Comparison of ENCODE assay signal across 8 mouse cellular contexts in genomic region chr9:46246752-46247324, GRCm38 (mm10). TPM values are rescaled to one million over a fixed set of nuclear protein-coding genes. Genes with fewer than 3 reads are reported as not detected.
DNase-seq lines count a peak whose midpoint lies in the region; ATAC-seq lines count a peak whose summit lies in the region.

No protein-coding gene starts in this region.

- H3K9me3 ChIP-seq in hindbrain, embryonic 11.5 days (ENCODE audit: control insufficient read depth, low read length): no peaks in the 10 kb centered on the region
- no peaks in the 10 kb centered on the region for H3K9me3 ChIP-seq in hindbrain, embryonic 13.5 days
- no peaks in the 10 kb centered on the region for H3K9me3 ChIP-seq in forebrain, embryonic 13.5 days (replicated peaks)
- no peaks in the 10 kb centered on the region for H3K9me3 ChIP-seq in intestine, embryonic 16.5 days (ENCODE audit: control insufficient read depth, low read length)
- H3K9me3 ChIP-seq in midbrain, embryonic 12.5 days: no peaks in the 10 kb centered on the region
- H3K9me3 ChIP-seq in stomach, embryonic 14.5 days (ENCODE audit: control insufficient read depth, low read depth, low read length): no peaks in the 10 kb centered on the region

- intact Hi-C loops in left cerebral cortex, postnatal 4 days (cut with DNase I): loop anchor here (5.0 kb wide), 1 partner anchor 245 kb away; no protein-coding TSS in a partner anchor

- H3K27ac ChIP-seq in hindbrain, embryonic 11.5 days (ENCODE audit: low read depth, low read length): no peak overlapping the region
- H3K27ac ChIP-seq in hindbrain, embryonic 13.5 days: no peak overlapping the region
- H3K27ac ChIP-seq in forebrain, embryonic 13.5 days: no peak overlapping the region
- no peak overlapping the region for H3K27ac ChIP-seq in intestine, embryonic 16.5 days (ENCODE audit: low read length)
- no peak overlapping the region for H3K27ac ChIP-seq in midbrain, embryonic 12.5 days (replicated peaks)
- no peak overlapping the region for H3K27ac ChIP-seq in stomach, embryonic 14.5 days (ENCODE audit: low read length)

- 32% methylated on average over 11 of the region's 11 CpGs for WGBS in hindbrain, embryonic 11.5 days
- 22% methylated on average over 11 of the region's 11 CpGs for WGBS in hindbrain, embryonic 13.5 days
- 26% methylated on average over 11 of the region's 11 CpGs for WGBS in forebrain, embryonic 13.5 days
- WGBS in intestine, embryonic 16.5 days: 24% methylated on average over 11 of the region's 11 CpGs
- 30% methylated on average over 11 of the region's 11 CpGs for WGBS in midbrain, embryonic 12.5 days
- WGBS in stomach, embryonic 14.5 days: 25% methylated on average over 11 of the region's 11 CpGs

- H3K4me3 ChIP-seq in hindbrain, embryonic 11.5 days (ENCODE audit: low read depth, low read length): no peak overlapping the region
- no peak overlapping the region for H3K4me3 ChIP-seq in hindbrain, embryonic 13.5 days
- H3K4me3 ChIP-seq in forebrain, embryonic 13.5 days: no peak overlapping the region
- no peak overlapping the region for H3K4me3 ChIP-seq in intestine, embryonic 16.5 days (ENCODE audit: low read length)
- H3K4me3 ChIP-seq in midbrain, embryonic 12.5 days: no peak overlapping the region
- H3K4me3 ChIP-seq in stomach, embryonic 14.5 days (ENCODE audit: low read depth, low read length): no peak overlapping the region

- ATAC-seq in hindbrain, embryonic 11.5 days (ENCODE audit: low FRiP score): no peak
- no peak for ATAC-seq in hindbrain, embryonic 13.5 days (ENCODE audit: low FRiP score)
- peak; percentile 70; the same call in 1 of the 2 replicates for ATAC-seq in forebrain, embryonic 13.5 days
- ATAC-seq in intestine, embryonic 16.5 days: no peak
- ATAC-seq in midbrain, embryonic 12.5 days (ENCODE audit: low FRiP score, low read depth): no peak
- ATAC-seq in stomach, embryonic 14.5 days (ENCODE audit: insufficient number of reproducible peaks, insufficient read depth, low FRiP score, low read depth): peak; percentile 64; the same call in 1 of the 2 replicates

- DNase-seq in hindbrain, embryonic 11.5 days (ENCODE audit: low spot score): peak; percentile 89
- peak; percentile 12 for DNase-seq in c-Kit-negative CD71-positive TER-119-positive erythroid progenitor cells, embryonic 14.5 days (ENCODE audit: low read depth, low spot score)
- peak; percentile 70 for DNase-seq in left cerebral cortex, postnatal 4 days

- H3K4me2 ChIP-seq in hindbrain, embryonic 11.5 days (replicated peaks; ENCODE audit: low read depth, low read length): no peak overlapping the region
- H3K4me2 ChIP-seq in hindbrain, embryonic 13.5 days: no peak overlapping the region
- no peak overlapping the region for H3K4me2 ChIP-seq in forebrain, embryonic 13.5 days
- H3K4me2 ChIP-seq in intestine, embryonic 16.5 days (ENCODE audit: low read depth, low read length): peak overlapping the region; percentile 37
- H3K4me2 ChIP-seq in midbrain, embryonic 12.5 days (replicated peaks): peak overlapping the region; percentile 11; the same call in 1 of the 2 replicates
- H3K4me2 ChIP-seq in stomach, embryonic 14.5 days (replicated peaks; ENCODE audit: low read depth, low read length): no peak overlapping the region

- peaks cover 2% of the 10 kb centered on the region; the same call in 1 of the 2 replicates for H3K27me3 ChIP-seq in hindbrain, embryonic 11.5 days (ENCODE audit: control insufficient read depth, insufficient read depth, low read length)
- 0 out of 2 replicates have a peak, but pooled peaks cover 8% of the 10 kb centered on the region for H3K27me3 ChIP-seq in hindbrain, embryonic 13.5 days
- no peaks in the 10 kb centered on the region; the same call in 1 of the 2 replicates for H3K27me3 ChIP-seq in forebrain, embryonic 13.5 days
- no peaks in the 10 kb centered on the region for H3K27me3 ChIP-seq in intestine, embryonic 16.5 days (replicated peaks; ENCODE audit: control insufficient read depth, insufficient read depth, low read length)
- H3K27me3 ChIP-seq in midbrain, embryonic 12.5 days: peaks cover 35% of the 10 kb centered on the region
- H3K27me3 ChIP-seq in stomach, embryonic 14.5 days (ENCODE audit: control insufficient read depth, insufficient read depth, low read length): no peaks in the 10 kb centered on the region

- no peaks in the 10 kb centered on the region for H3K4me1 ChIP-seq in hindbrain, embryonic 11.5 days (replicated peaks; ENCODE audit: control insufficient read depth, insufficient read depth, low read length)
- H3K4me1 ChIP-seq in hindbrain, embryonic 13.5 days (replicated peaks): 0 out of 2 replicates have a peak, but pooled peaks cover 6% of the 10 kb centered on the region
- no peaks in the 10 kb centered on the region for H3K4me1 ChIP-seq in forebrain, embryonic 13.5 days
- H3K4me1 ChIP-seq in intestine, embryonic 16.5 days (ENCODE audit: control insufficient read depth, insufficient read depth, low read length): peaks cover 17% of the 10 kb centered on the region; the same call in 1 of the 2 replicates
- no peaks in the 10 kb centered on the region for H3K4me1 ChIP-seq in midbrain, embryonic 12.5 days
- H3K4me1 ChIP-seq in stomach, embryonic 14.5 days (ENCODE audit: control insufficient read depth, insufficient read depth, low read length): 0 out of 2 replicates have a peak, but pooled peaks cover 4% of the 10 kb centered on the region

- no peaks in the 10 kb centered on the region for H3K36me3 ChIP-seq in hindbrain, embryonic 11.5 days (ENCODE audit: control insufficient read depth, insufficient read depth, low read length)
- no peaks in the 10 kb centered on the region for H3K36me3 ChIP-seq in hindbrain, embryonic 13.5 days
- no peaks in the 10 kb centered on the region for H3K36me3 ChIP-seq in forebrain, embryonic 13.5 days (ENCODE audit: poor library complexity, severe bottlenecking)
- H3K36me3 ChIP-seq in intestine, embryonic 16.5 days (ENCODE audit: control insufficient read depth, insufficient read depth, low read length): no peaks in the 10 kb centered on the region
- no peaks in the 10 kb centered on the region for H3K36me3 ChIP-seq in midbrain, embryonic 12.5 days
- no peaks in the 10 kb centered on the region for H3K36me3 ChIP-seq in stomach, embryonic 14.5 days (ENCODE audit: control insufficient read depth, insufficient read depth, low read length)

- no peak overlapping the region for H3K9ac ChIP-seq in hindbrain, embryonic 11.5 days (ENCODE audit: low read depth, low read length)
- no peak overlapping the region for H3K9ac ChIP-seq in hindbrain, embryonic 13.5 days
- no peak overlapping the region for H3K9ac ChIP-seq in forebrain, embryonic 13.5 days
- no peak overlapping the region for H3K9ac ChIP-seq in intestine, embryonic 16.5 days (ENCODE audit: low read depth, low read length)
- no peak overlapping the region for H3K9ac ChIP-seq in midbrain, embryonic 12.5 days (replicated peaks)
- H3K9ac ChIP-seq in stomach, embryonic 14.5 days (replicated peaks; ENCODE audit: low read depth, low read length): no peak overlapping the region

RNA-seq across cellular contexts. Expression of gene Apoa4, which starts 6.3 kb away (rescaled TPM):
- polyA plus RNA-seq in hindbrain, embryonic 11.5 days (2014; fragmentation: Nextera tagmentation; extraction: Ambion mirVana): not detected in 2 replicates
- not detected in 2 replicates for polyA plus RNA-seq in hindbrain, embryonic 13.5 days (2015; fragmentation: Nextera tagmentation; extraction: Ambion mirVana)
- 1.1 TPM in 1 of 2 replicates, not detected in the other for polyA plus RNA-seq in forebrain, embryonic 13.5 days (2015; fragmentation: Nextera tagmentation; extraction: Ambion mirVana)
- polyA plus RNA-seq in intestine, embryonic 16.5 days (2015; fragmentation: Nextera tagmentation; extraction: Ambion mirVana): 1,729 and 3,070 TPM in 2 replicates
- total RNA-seq in left cerebral cortex, postnatal 4 days (2021): not detected
- 0.94 TPM in 1 of 2 replicates, not detected in the other for polyA plus RNA-seq in midbrain, embryonic 12.5 days (2016; fragmentation: Nextera tagmentation; extraction: Ambion mirVana)
- 0.67 and 1.2 TPM in 2 replicates for polyA plus RNA-seq in stomach, embryonic 14.5 days (2014; fragmentation: Nextera tagmentation; extraction: Ambion mirVana)

RNA-seq across cellular contexts. Expression of gene Apoc3, which starts 11.4 kb away (rescaled TPM):
- not detected in 2 replicates for polyA plus RNA-seq in hindbrain, embryonic 11.5 days (2014; fragmentation: Nextera tagmentation; extraction: Ambion mirVana)
- polyA plus RNA-seq in hindbrain, embryonic 13.5 days (2015; fragmentation: Nextera tagmentation; extraction: Ambion mirVana): not detected in 2 replicates
- not detected in 2 replicates for polyA plus RNA-seq in forebrain, embryonic 13.5 days (2015; fragmentation: Nextera tagmentation; extraction: Ambion mirVana)
- 590 and 929 TPM in 2 replicates for polyA plus RNA-seq in intestine, embryonic 16.5 days (2015; fragmentation: Nextera tagmentation; extraction: Ambion mirVana)
- total RNA-seq in left cerebral cortex, postnatal 4 days (2021): not detected
- not detected in 2 replicates for polyA plus RNA-seq in midbrain, embryonic 12.5 days (2016; fragmentation: Nextera tagmentation; extraction: Ambion mirVana)
- not detected in 2 replicates for polyA plus RNA-seq in stomach, embryonic 14.5 days (2014; fragmentation: Nextera tagmentation; extraction: Ambion mirVana)

RNA-seq across cellular contexts. Expression of gene Apoa1, which starts 18.5 kb away (rescaled TPM):
- polyA plus RNA-seq in hindbrain, embryonic 11.5 days (2014; fragmentation: Nextera tagmentation; extraction: Ambion mirVana): 0.43 and 1.5 TPM in 2 replicates
- 3.3 and 3.7 TPM in 2 replicates for polyA plus RNA-seq in hindbrain, embryonic 13.5 days (2015; fragmentation: Nextera tagmentation; extraction: Ambion mirVana)
- 1.2 and 5.4 TPM in 2 replicates for polyA plus RNA-seq in forebrain, embryonic 13.5 days (2015; fragmentation: Nextera tagmentation; extraction: Ambion mirVana)
- 3,214 and 4,275 TPM in 2 replicates for polyA plus RNA-seq in intestine, embryonic 16.5 days (2015; fragmentation: Nextera tagmentation; extraction: Ambion mirVana)
- 1 to 10 TPM in 1 of 2 experiments, not detected in 1; 1.4 TPM for total RNA-seq in left cerebral cortex, postnatal 4 days (2021)
- 1.3 and 6.7 TPM in 2 replicates for polyA plus RNA-seq in midbrain, embryonic 12.5 days (2016; fragmentation: Nextera tagmentation; extraction: Ambion mirVana)
- 70.2 and 73.0 TPM in 2 replicates for polyA plus RNA-seq in stomach, embryonic 14.5 days (2014; fragmentation: Nextera tagmentation; extraction: Ambion mirVana)

RNA-seq across cellular contexts. Expression of gene Apoa5, which starts 21.6 kb away (rescaled TPM):
- polyA plus RNA-seq in hindbrain, embryonic 11.5 days (2014; fragmentation: Nextera tagmentation; extraction: Ambion mirVana): not detected in 2 replicates
- polyA plus RNA-seq in hindbrain, embryonic 13.5 days (2015; fragmentation: Nextera tagmentation; extraction: Ambion mirVana): not detected in 2 replicates
- polyA plus RNA-seq in forebrain, embryonic 13.5 days (2015; fragmentation: Nextera tagmentation; extraction: Ambion mirVana): not detected in 2 replicates
- 0.33 and 0.35 TPM in 2 replicates for polyA plus RNA-seq in intestine, embryonic 16.5 days (2015; fragmentation: Nextera tagmentation; extraction: Ambion mirVana)
- total RNA-seq in left cerebral cortex, postnatal 4 days (2021): not detected
- polyA plus RNA-seq in midbrain, embryonic 12.5 days (2016; fragmentation: Nextera tagmentation; extraction: Ambion mirVana): not detected in 2 replicates
- polyA plus RNA-seq in stomach, embryonic 14.5 days (2014; fragmentation: Nextera tagmentation; extraction: Ambion mirVana): not detected in 2 replicates

RNA-seq across cellular contexts. Expression of gene Zpr1, which starts 26.0 kb away (rescaled TPM):
- 65.7 and 69.6 TPM in 2 replicates for polyA plus RNA-seq in hindbrain, embryonic 11.5 days (2014; fragmentation: Nextera tagmentation; extraction: Ambion mirVana)
- 60.2 and 61.1 TPM in 2 replicates for polyA plus RNA-seq in hindbrain, embryonic 13.5 days (2015; fragmentation: Nextera tagmentation; extraction: Ambion mirVana)
- 60.7 and 65.2 TPM in 2 replicates for polyA plus RNA-seq in forebrain, embryonic 13.5 days (2015; fragmentation: Nextera tagmentation; extraction: Ambion mirVana)
- 47.6 and 50.0 TPM in 2 replicates for polyA plus RNA-seq in intestine, embryonic 16.5 days (2015; fragmentation: Nextera tagmentation; extraction: Ambion mirVana)
- 10 to 100 TPM; 47.2 to 48.1 TPM for total RNA-seq in left cerebral cortex, postnatal 4 days (2021)
- polyA plus RNA-seq in midbrain, embryonic 12.5 days (2016; fragmentation: Nextera tagmentation; extraction: Ambion mirVana): 58.3 and 63.2 TPM in 2 replicates
- 49.6 and 59.2 TPM in 2 replicates for polyA plus RNA-seq in stomach, embryonic 14.5 days (2014; fragmentation: Nextera tagmentation; extraction: Ambion mirVana)

Comparison
In these comparisons a context has a peak if more than half of its experiments do, and no peak if none do; other contexts are left out.
1. ATAC-seq: peak in forebrain, embryonic 13.5 days (single experiment) and stomach, embryonic 14.5 days (single experiment); none in hindbrain, embryonic 11.5 days (single experiment), hindbrain, embryonic 13.5 days (single experiment), intestine, embryonic 16.5 days (single experiment) and midbrain, embryonic 12.5 days (single experiment).
2. DNase-seq: peak in every context shown above with its lines; median percentile 89 in hindbrain, embryonic 11.5 days; 70 in left cerebral cortex, postnatal 4 days; 12 in c-Kit-negative CD71-positive TER-119-positive erythroid progenitor cells, embryonic 14.5 days.
3. H3K4me2 ChIP-seq: peak in intestine, embryonic 16.5 days (single experiment) and midbrain, embryonic 12.5 days (single experiment); none in hindbrain, embryonic 11.5 days (single experiment), hindbrain, embryonic 13.5 days (single experiment), forebrain, embryonic 13.5 days (single experiment) and stomach, embryonic 14.5 days (single experiment).
4. RNA of gene Apoa4, which starts 6.3 kb away (polyA plus RNA-seq): 1,729 to 3,070 TPM in intestine, embryonic 16.5 days; 1.1 TPM in forebrain, embryonic 13.5 days, 0.67 to 1.2 TPM in stomach, embryonic 14.5 days, not detected in hindbrain, embryonic 11.5 days, not detected in hindbrain, embryonic 13.5 days and 0.94 TPM in midbrain, embryonic 12.5 days; every median in the first group is over 100 times any median in the second.
5. RNA of gene Apoc3, which starts 11.4 kb away (polyA plus RNA-seq): 590 to 929 TPM in intestine, embryonic 16.5 days; not detected in stomach, embryonic 14.5 days, not detected in hindbrain, embryonic 11.5 days, not detected in hindbrain, embryonic 13.5 days, not detected in forebrain, embryonic 13.5 days and not detected in midbrain, embryonic 12.5 days; every median in the first group is over 100 times any median in the second.
6. RNA of gene Apoa1, which starts 18.5 kb away (polyA plus RNA-seq): 3,214 to 4,275 TPM in intestine, embryonic 16.5 days; 70.2 to 73.0 TPM in stomach, embryonic 14.5 days, 3.3 to 3.7 TPM in hindbrain, embryonic 13.5 days, 1.3 to 6.7 TPM in midbrain, embryonic 12.5 days, 1.2 to 5.4 TPM in forebrain, embryonic 13.5 days and 0.43 to 1.5 TPM in hindbrain, embryonic 11.5 days; every median in the first group is over 10 times any median in the second.